Mouse (Mus musculus): Measurements from ENCODE around the gene Megf11. TPM values are rescaled to one million over a fixed set of nuclear protein-coding genes. Genes with fewer than 3 reads are reported as not detected.

Megf11 gene
- polyA plus RNA-seq (2015; fragmentation: Nextera tagmentation; extraction: Ambion mirVana): 2.4 and 2.8 TPM in 2 replicates

GRCm38 (mm10) chr9:64385511-64386465 lies at the start of gene Megf11:
Megf11 (plus strand) TSS chr9:64385626.

GRCm38 (mm10) chr9:64341254-64341566 lies 44.2 kb upstream of the Megf11 start, which contains the start of gene Dis3l:
Dis3l (minus strand) TSS chr9:64341288.

GRCm38 (mm10) chr9:64737406-64738201 lies 352.2 kb downstream of the Megf11 start, which contains the start of gene Rab11a:
Rab11a (minus strand) TSS chr9:64737758.

Small RNA genes within 50 kb of the gene (microRNA-seq; reads per million reads assigned to microRNA genes)
- not detected for gene Gm47308 (ENCODE audit: borderline replicate concordance, insufficient number of aligned reads)

Other genes starting within 250 kb of the Megf11 start
- 3.4 and 5.9 TPM in 2 replicates for gene Zwilch, start 212.5 kb upstream of the Megf11 start, polyA plus RNA-seq (2015; fragmentation: Nextera tagmentation; extraction: Ambion mirVana)
- 918 and 950 TPM in 2 replicates for gene Rpl4, start 212.3 kb upstream of the Megf11 start, polyA plus RNA-seq (2015; fragmentation: Nextera tagmentation; extraction: Ambion mirVana)
- gene Snapc5, start 206.4 kb upstream of the Megf11 start, polyA plus RNA-seq (2015; fragmentation: Nextera tagmentation; extraction: Ambion mirVana): 39.4 and 46.3 TPM in 2 replicates
- gene Uchl4, start 150.4 kb upstream of the Megf11 start, polyA plus RNA-seq (2015; fragmentation: Nextera tagmentation; extraction: Ambion mirVana): 0.94 and 1.8 TPM in 2 replicates
- gene Map2k1, start 132.0 kb upstream of the Megf11 start, polyA plus RNA-seq (2015; fragmentation: Nextera tagmentation; extraction: Ambion mirVana): 53.0 and 64.7 TPM in 2 replicates
- gene Tipin, start 104.0 kb upstream of the Megf11 start, polyA plus RNA-seq (2015; fragmentation: Nextera tagmentation; extraction: Ambion mirVana): 121 and 136 TPM in 2 replicates
- gene Dis3l, start 44.3 kb upstream of the Megf11 start, polyA plus RNA-seq (2015; fragmentation: Nextera tagmentation; extraction: Ambion mirVana): 7.7 and 11.0 TPM in 2 replicates

Measured in adrenal gland, postnatal 0 days (tissue).